Mouse (Mus musculus) stomach, embryonic 15.5 days (tissue): Measurements from ENCODE around the gene Pla2g15. TPM values are rescaled to one million over a fixed set of nuclear protein-coding genes. Genes with fewer than 3 reads are reported as not detected.

Source experiments
- ATAC-seq: fragments of 200-750 bp; cut with Nextera tagmentation; 2 replicates; pipeline ENCODE4 v1.8.0; 2017; ENCODE audit warnings: low read depth, moderate number of reproducible peaks, moderate TSS enrichment; ENCODE audit not compliant: insufficient read depth, low FRiP score
- H3K27ac ChIP-seq: fragments of 300-500 bp; sonication (generic); 2 replicates; pipeline ENCODE4 v1.5.1; 2015; ENCODE audit warnings: mild to moderate bottlenecking, inconsistent platforms
- H3K27me3 ChIP-seq: fragments of 300-500 bp; sonication (generic); replicated peaks from 2 replicates; pipeline ENCODE4 v1.6.1; 2015; ENCODE audit warnings: inconsistent platforms
- H3K36me3 ChIP-seq: fragments of 300-500 bp; sonication (generic); 2 replicates; pipeline ENCODE4 v1.6.1; 2015; ENCODE audit warnings: inconsistent platforms
- H3K4me1 ChIP-seq: fragments of 300-500 bp; sonication (generic); 2 replicates; pipeline ENCODE4 v1.6.1; 2015; ENCODE audit warnings: inconsistent platforms
- H3K4me2 ChIP-seq: fragments of 300-500 bp; sonication (generic); 2 replicates; pipeline ENCODE4 v1.6.1; 2015; ENCODE audit warnings: mild to moderate bottlenecking, inconsistent platforms
- H3K4me3 ChIP-seq: fragments of 300-500 bp; sonication (generic); replicated peaks from 2 replicates; pipeline ENCODE4 v1.5.1; 2015; ENCODE audit warnings: inconsistent platforms
- H3K9ac ChIP-seq: fragments of 300-500 bp; sonication (generic); 2 replicates; pipeline ENCODE4 v1.6.1; 2015; ENCODE audit warnings: inconsistent platforms
- H3K9me3 ChIP-seq: fragments of 300-500 bp; sonication (generic); 2 replicates; pipeline ENCODE4 v1.6.1; 2016; ENCODE audit warnings: inconsistent platforms
- WGBS: fragments of 180-500 bp; shearing (Covaris S2); methylation state at CpG from one replicate; pipeline ENCODE4 v1.1.7; 2015; 5-methylcytosine and 5-hydroxymethylcytosine counted together
- polyA plus RNA-seq: library from polyadenylated mRNA; unstranded; fragments of >200 nt; fragmentation: Nextera tagmentation; extraction: Ambion mirVana; gene quantifications from 2 replicates; pipeline ENCODE4 v1.2.1, GENCODE M21; 2015

The Pla2g15 gene
- polyA plus RNA-seq, 1 experiment from 2014 or later, result 11.9 TPM

GRCm38 (mm10) chr8:106136156-106137130, 13.8 kb upstream of the Pla2g15 start, which contains the start of gene Esrp2:
Gene Esrp2 (minus strand): TSS chr8:106136974.
- Histone ChIP-seq H3K36me3 (peaks cover 11% of the 10 kb centered on the region), H3K27me3 (peaks cover 30% of the 10 kb centered on the region), H3K4me3 (peak within 1 kb of the TSS; percentile 47), H3K4me1 (peaks cover 23% of the 10 kb centered on the region), H3K9me3 (no peaks in the 10 kb centered on the region), H3K27ac (peak within 1 kb of the TSS; percentile 88), H3K9ac (peak within 1 kb of the TSS; percentile 29), H3K4me2 (peak within 1 kb of the TSS; percentile 86)
- under 1% methylated on average over 79 of the region's 86 CpGs for WGBS
- peak; percentile 74 for ATAC-seq

- H3K9ac ChIP-seq, result peak overlapping the region; percentile 29
- peak overlapping the region; percentile 86 for H3K4me2 ChIP-seq
- no peak for ATAC-seq
- peak overlapping the region; percentile 88 for H3K27ac ChIP-seq
- H3K4me1 ChIP-seq, result peaks cover 23% of the 10 kb centered on the region
- H3K9me3 ChIP-seq, result no peaks in the 10 kb centered on the region
- H3K27me3 ChIP-seq, result peaks cover 30% of the 10 kb centered on the region
- H3K4me3 ChIP-seq, result peak overlapping the region; percentile 47
- peaks cover 8% of the 10 kb centered on the region for H3K36me3 ChIP-seq
- 7% methylated on average over 22 of the region's 22 CpGs for WGBS
These were observed 12.8 kb upstream of the Pla2g15 start for GRCm38 (mm10) chr8:106137218-106137905.

GRCm38 (mm10) chr8:106137906-106138477, 12.2 kb upstream of the Pla2g15 start:
- Histone ChIP-seq H3K4me1 (peaks cover 22% of the 10 kb centered on the region), H3K36me3 (peaks cover 1% of the 10 kb centered on the region; the same call in 1 of the 2 replicates), H3K9ac (peak overlapping the region; percentile 19; the same call in 1 of the 2 replicates), H3K27ac (peak overlapping the region; percentile 88), H3K4me3 (peak overlapping the region; percentile 47), H3K27me3 (peaks cover 30% of the 10 kb centered on the region), H3K4me2 (peak overlapping the region; percentile 86), H3K9me3 (no peaks in the 10 kb centered on the region)
- WGBS, result under 1% methylated on average over 24 of the region's 24 CpGs
- peak; percentile 13; the same call in 1 of the 2 replicates for ATAC-seq

- Histone ChIP-seq H3K9me3 (no peaks in the 10 kb centered on the region), H3K27ac (peak overlapping the region; percentile 88), H3K9ac (no peak overlapping the region), H3K4me2 (peak overlapping the region; percentile 86), H3K36me3 (no peaks in the 10 kb centered on the region), H3K27me3 (peaks cover 30% of the 10 kb centered on the region), H3K4me3 (peak overlapping the region; percentile 47), H3K4me1 (peaks cover 17% of the 10 kb centered on the region)
- 11% methylated on average over 7 of the region's 7 CpGs for WGBS
- no peak for ATAC-seq
These were observed 11.6 kb upstream of the Pla2g15 start for GRCm38 (mm10) chr8:106138616-106139015.

GRCm38 (mm10) chr8:106140191-106140590, 10.0 kb upstream of the Pla2g15 start:
- no peak for ATAC-seq
- Histone ChIP-seq H3K4me3 (no peak overlapping the region), H3K27ac (no peak overlapping the region), H3K36me3 (no peaks in the 10 kb centered on the region), H3K4me2 (no peak overlapping the region), H3K9me3 (no peaks in the 10 kb centered on the region), H3K27me3 (peaks cover 22% of the 10 kb centered on the region), H3K9ac (no peak overlapping the region), H3K4me1 (peaks cover 14% of the 10 kb centered on the region)
- 69% methylated on average over 5 of the region's 5 CpGs for WGBS

- H3K27ac ChIP-seq, result no peak overlapping the region
- 16% methylated on average over 13 of the region's 13 CpGs for WGBS
- no peaks in the 10 kb centered on the region for H3K9me3 ChIP-seq
- no peak for ATAC-seq
- H3K4me3 ChIP-seq, result no peak overlapping the region
- H3K9ac ChIP-seq, result no peak overlapping the region
- peaks cover 14% of the 10 kb centered on the region for H3K4me1 ChIP-seq
- H3K4me2 ChIP-seq, result no peak overlapping the region
- H3K36me3 ChIP-seq, result no peaks in the 10 kb centered on the region
- peaks cover 16% of the 10 kb centered on the region for H3K27me3 ChIP-seq
These were observed 9.4 kb upstream of the Pla2g15 start for GRCm38 (mm10) chr8:106140769-106141168.

- H3K27ac ChIP-seq, result no peak overlapping the region
- no peaks in the 10 kb centered on the region for H3K36me3 ChIP-seq
- H3K9ac ChIP-seq, result no peak overlapping the region
- H3K4me2 ChIP-seq, result no peak overlapping the region
- ATAC-seq, result no peak
- no peaks in the 10 kb centered on the region for H3K9me3 ChIP-seq
- no peak overlapping the region for H3K4me3 ChIP-seq
- H3K4me1 ChIP-seq, result no peaks in the 10 kb centered on the region
- WGBS, result 83% methylated on average over 2 of the region's 2 CpGs
- no peaks in the 10 kb centered on the region for H3K27me3 ChIP-seq
These were observed 4.9 kb upstream of the Pla2g15 start for GRCm38 (mm10) chr8:106145331-106145730.

- H3K9ac ChIP-seq, result no peak overlapping the region
- 85% methylated on average over 4 of the region's 4 CpGs for WGBS
- no peak for ATAC-seq
These were observed 4.2 kb upstream of the Pla2g15 start for GRCm38 (mm10) chr8:106146014-106146413.

GRCm38 (mm10) chr8:106147868-106148565, 2.2 kb upstream of the Pla2g15 start:
- ATAC-seq, result no peak
- Histone ChIP-seq H3K4me2 (no peak overlapping the region), H3K4me1 (peaks cover 7% of the 10 kb centered on the region; the same call in 1 of the 2 replicates), H3K9me3 (no peaks in the 10 kb centered on the region), H3K27me3 (no peaks in the 10 kb centered on the region), H3K9ac (no peak overlapping the region), H3K27ac (no peak overlapping the region), H3K4me3 (no peak overlapping the region), H3K36me3 (no peaks in the 10 kb centered on the region)
- 86% methylated on average over 6 of the region's 6 CpGs for WGBS

More at GRCm38 (mm10) chr8:106146014-106146413, 4.2 kb upstream of the Pla2g15 start:
- Histone ChIP-seq H3K9me3 (no peaks in the 10 kb centered on the region), H3K27ac (no peak overlapping the region), H3K36me3 (no peaks in the 10 kb centered on the region), H3K27me3 (no peaks in the 10 kb centered on the region), H3K4me3 (no peak overlapping the region), H3K4me2 (no peak overlapping the region), H3K4me1 (peaks cover 5% of the 10 kb centered on the region; the same call in 1 of the 2 replicates)

GRCm38 (mm10) chr8:106149025-106149424, 1.2 kb upstream of the Pla2g15 start:
- H3K9me3 ChIP-seq, result no peaks in the 10 kb centered on the region
- peak overlapping the region; percentile 35; the same call in 1 of the 2 replicates for H3K27ac ChIP-seq
- no peak overlapping the region for H3K9ac ChIP-seq
- H3K27me3 ChIP-seq, result no peaks in the 10 kb centered on the region
- peaks cover 7% of the 10 kb centered on the region; the same call in 1 of the 2 replicates for H3K4me1 ChIP-seq
- H3K4me2 ChIP-seq, result no peak overlapping the region
- WGBS, result 85% methylated on average over 6 of the region's 6 CpGs
- no peak overlapping the region for H3K4me3 ChIP-seq
- no peaks in the 10 kb centered on the region for H3K36me3 ChIP-seq
- ATAC-seq, result no peak

GRCm38 (mm10) chr8:106150653-106151000, 428 bp downstream of the Pla2g15 start:
- no peaks in the 10 kb centered on the region for H3K27me3 ChIP-seq
- no peak overlapping the region for H3K27ac ChIP-seq
- peaks cover 7% of the 10 kb centered on the region; the same call in 1 of the 2 replicates for H3K4me1 ChIP-seq
- H3K9me3 ChIP-seq, result no peaks in the 10 kb centered on the region
- peak overlapping the region; percentile 45 for H3K9ac ChIP-seq
- WGBS, result 18% methylated on average over 8 of the region's 8 CpGs
- peak overlapping the region; percentile 80 for H3K4me2 ChIP-seq
- peak overlapping the region; percentile 63 for H3K4me3 ChIP-seq
- ATAC-seq, result no peak
- H3K36me3 ChIP-seq, result no peaks in the 10 kb centered on the region
